15 mouse cellular contexts compared by ENCODE assay signal in genomic region chr11:45830743-45831310, GRCm38 (mm10). TPM values are rescaled to one million over a fixed set of nuclear protein-coding genes. Genes with fewer than 3 reads are reported as not detected.
DNase-seq lines count a peak whose midpoint lies in the region; ATAC-seq and TF ChIP-seq lines count a peak whose summit lies in the region.
"Had no signal": no experiment of that assay in that cellular context is flagged by ENCODE, and none has a peak within 500 bp of the region (broad histone marks: within the 10 kb centered on the region; RNA-seq: fewer than 3 reads in every experiment).

No protein-coding gene starts in this region.

- TF ChIP-seq CTCF in intestine, postnatal 0 days (IDR thresholded peaks at IDR 0.05; ENCODE audit: low read depth) = no peak
- TF ChIP-seq CTCF in brain, embryonic 14.5 days (IDR thresholded peaks at IDR 0.05; ENCODE audit: borderline replicate concordance, extremely low read depth, insufficient read depth, insufficient read length) = no peak

- H3K4me2 ChIP-seq in intestine, embryonic 14.5 days (ENCODE audit: low read length) = no peak overlapping the region
- no peak overlapping the region for H3K4me2 ChIP-seq in intestine, postnatal 0 days (replicated peaks; ENCODE audit: low read depth)
- H3K4me2 ChIP-seq in embryonic facial prominence, embryonic 15.5 days (replicated peaks) = no peak overlapping the region
- H3K4me2 ChIP-seq in limb, embryonic 14.5 days (replicated peaks; ENCODE audit: low read depth, low read length, severe bottlenecking) = 0 out of 2 replicates have a peak overlapping the region, but pooled peaks have one; percentile 11
- H3K4me2 ChIP-seq: forebrain, embryonic 12.5 days; liver, embryonic 15.5 days; midbrain, embryonic 15.5 days; neural tube, embryonic 15.5 days had no signal

- H3K4me3 ChIP-seq in intestine, embryonic 14.5 days (ENCODE audit: low read depth, low read length) = no peak overlapping the region
- H3K4me3 ChIP-seq in intestine, postnatal 0 days (ENCODE audit: low read depth, low read length) = no peak overlapping the region
- no peak overlapping the region for H3K4me3 ChIP-seq in embryonic facial prominence, embryonic 15.5 days (replicated peaks)
- no peak overlapping the region for H3K4me3 ChIP-seq in limb, embryonic 14.5 days (replicated peaks; ENCODE audit: low read length)
- H3K4me3 ChIP-seq: forebrain, embryonic 12.5 days; layer of hippocampus, adult 2 months; liver, embryonic 15.5 days; midbrain, embryonic 15.5 days; neural tube, embryonic 15.5 days had no signal

- 47% methylated on average over 9 of the region's 9 CpGs for WGBS in intestine, embryonic 14.5 days
- 60% methylated on average over 9 of the region's 9 CpGs for WGBS in intestine, postnatal 0 days
- 33% methylated on average over 9 of the region's 9 CpGs for WGBS in embryonic facial prominence, embryonic 15.5 days
- 39% methylated on average over 9 of the region's 9 CpGs for WGBS in limb, embryonic 14.5 days

- H3K4me1 ChIP-seq in intestine, embryonic 14.5 days (replicated peaks; ENCODE audit: control insufficient read depth, insufficient read depth, low read length) = peaks cover 5% of the 10 kb centered on the region; the same call in 1 of the 2 replicates
- H3K4me1 ChIP-seq in intestine, postnatal 0 days (replicated peaks; ENCODE audit: control insufficient read depth, insufficient read depth, low read length) = 0 out of 2 replicates have a peak, but pooled peaks cover 5% of the 10 kb centered on the region
- peaks cover 18% of the 10 kb centered on the region for H3K4me1 ChIP-seq in embryonic facial prominence, embryonic 15.5 days
- peaks cover 19% of the 10 kb centered on the region for H3K4me1 ChIP-seq in limb, embryonic 14.5 days (ENCODE audit: control insufficient read depth, insufficient read depth, low read length)
- H3K4me1 ChIP-seq: midbrain, embryonic 15.5 days; neural tube, embryonic 15.5 days had no signal

- peak overlapping the region; percentile 65; the same call in 1 of the 2 replicates for H3K27ac ChIP-seq in intestine, embryonic 14.5 days (ENCODE audit: low read depth)
- no peak overlapping the region for H3K27ac ChIP-seq in intestine, postnatal 0 days (ENCODE audit: low read depth, low read length)
- H3K27ac ChIP-seq in embryonic facial prominence, embryonic 15.5 days (replicated peaks) = peak overlapping the region; percentile 83
- H3K27ac ChIP-seq in limb, embryonic 14.5 days (replicated peaks; ENCODE audit: low read depth, low read length) = peak overlapping the region; percentile 9
- H3K27ac ChIP-seq: forebrain, embryonic 12.5 days; layer of hippocampus, adult 2 months; liver, embryonic 15.5 days; midbrain, embryonic 15.5 days; neural tube, embryonic 15.5 days had no signal

- H3K27me3 ChIP-seq in intestine, embryonic 14.5 days (replicated peaks; ENCODE audit: control insufficient read depth, insufficient read depth, low read length) = no peaks in the 10 kb centered on the region
- H3K27me3 ChIP-seq in intestine, postnatal 0 days (replicated peaks; ENCODE audit: control insufficient read depth, insufficient read depth, low read length) = no peaks in the 10 kb centered on the region
- H3K27me3 ChIP-seq in embryonic facial prominence, embryonic 15.5 days = no peaks in the 10 kb centered on the region
- H3K27me3 ChIP-seq in limb, embryonic 14.5 days (ENCODE audit: control insufficient read depth, insufficient read depth, low read length) = no peaks in the 10 kb centered on the region
- H3K27me3 ChIP-seq: forebrain, embryonic 12.5 days; liver, embryonic 15.5 days; midbrain, embryonic 15.5 days; neural tube, embryonic 15.5 days had no signal

- no peak for TF ChIP-seq POLR2A in brain, embryonic 14.5 days (IDR thresholded peaks at IDR 0.05; ENCODE audit: borderline replicate concordance, extremely low read depth, insufficient read depth, insufficient read length, poor library complexity, severe bottlenecking)
- no peak for TF ChIP-seq POLR2A in limb, embryonic 14.5 days (IDR thresholded peaks at IDR 0.05; ENCODE audit: borderline replicate concordance, extremely low read depth, insufficient read depth, insufficient read length)

- no peak for DNase-seq in intestine, embryonic 14.5 days (ENCODE audit: low spot score)
- peak; percentile 60 for DNase-seq in brain, embryonic 14.5 days (ENCODE audit: low read depth)
- DNase-seq in limb, embryonic 14.5 days (ENCODE audit: low spot score) = peak; percentile 66
- no peak for DNase-seq in cerebellum, adult 11-12 months
- no peak for DNase-seq in urinary bladder, postnatal 4 days (ENCODE audit: low spot score in 2 of 2)
- DNase-seq: cerebellum, adult 11 months; right cerebral cortex, postnatal 25 days had no signal

- ATAC-seq in intestine, embryonic 14.5 days (replicated peaks; ENCODE audit: low FRiP score, low TSS enrichment, low read depth) = no peak; the same call in 1 of the 2 replicates
- no peak for ATAC-seq in intestine, postnatal 0 days
- ATAC-seq in embryonic facial prominence, embryonic 15.5 days (ENCODE audit: insufficient number of reproducible peaks, low FRiP score, low TSS enrichment, low read depth) = peak; percentile 88
- ATAC-seq in limb, embryonic 14.5 days (ENCODE audit: low FRiP score, low read depth) = peak; percentile 47
- ATAC-seq: inflammation-experienced regulatory T-cells, adult 6 months; midbrain, embryonic 15.5 days had no signal

- no peaks in the 10 kb centered on the region for H3K36me3 ChIP-seq in intestine, embryonic 14.5 days (ENCODE audit: control insufficient read depth, insufficient read depth, low read length)
- H3K36me3 ChIP-seq in intestine, postnatal 0 days (ENCODE audit: control insufficient read depth, insufficient read depth) = no peaks in the 10 kb centered on the region
- H3K36me3 ChIP-seq in embryonic facial prominence, embryonic 15.5 days = no peaks in the 10 kb centered on the region
- H3K36me3 ChIP-seq in limb, embryonic 14.5 days (ENCODE audit: control insufficient read depth, insufficient read depth, low read length) = no peaks in the 10 kb centered on the region
- H3K36me3 ChIP-seq: forebrain, embryonic 12.5 days; liver, embryonic 15.5 days; midbrain, embryonic 15.5 days; neural tube, embryonic 15.5 days had no signal

- no peaks in the 10 kb centered on the region for H3K9me3 ChIP-seq in intestine, embryonic 14.5 days (ENCODE audit: control insufficient read depth, low read length)
- H3K9me3 ChIP-seq in intestine, postnatal 0 days (ENCODE audit: control insufficient read depth) = no peaks in the 10 kb centered on the region
- no peaks in the 10 kb centered on the region for H3K9me3 ChIP-seq in embryonic facial prominence, embryonic 15.5 days (replicated peaks)
- no peaks in the 10 kb centered on the region for H3K9me3 ChIP-seq in limb, embryonic 14.5 days (ENCODE audit: control insufficient read depth, low read length)
- H3K9me3 ChIP-seq: forebrain, embryonic 12.5 days; liver, embryonic 15.5 days; midbrain, embryonic 15.5 days; neural tube, embryonic 15.5 days had no signal

- H3K9ac ChIP-seq in intestine, embryonic 14.5 days (ENCODE audit: low read length) = no peak overlapping the region
- H3K9ac ChIP-seq in intestine, postnatal 0 days (ENCODE audit: low read depth, low read length) = no peak overlapping the region
- no peak overlapping the region for H3K9ac ChIP-seq in embryonic facial prominence, embryonic 15.5 days
- H3K9ac ChIP-seq in limb, embryonic 14.5 days (ENCODE audit: low read depth, low read length, severe bottlenecking) = no peak overlapping the region
- H3K9ac ChIP-seq: forebrain, embryonic 12.5 days; liver, embryonic 15.5 days; midbrain, embryonic 15.5 days; neural tube, embryonic 15.5 days had no signal

RNA-seq across cellular contexts. Expression of gene Clint1, which starts 21.0 kb away (rescaled TPM):
- 82.1 and 83.1 TPM in 2 replicates for polyA plus RNA-seq in intestine, embryonic 14.5 days (2014; fragmentation: Nextera tagmentation; extraction: Ambion mirVana)
- polyA plus RNA-seq in intestine, postnatal 0 days (2015; fragmentation: Nextera tagmentation; extraction: Ambion mirVana) = 171 and 185 TPM in 2 replicates
- 53.5 and 59.4 TPM in 2 replicates for polyA plus RNA-seq in brain, embryonic 14.5 days (2012; rRNA removed)
- 82.3 and 87.6 TPM in 2 replicates for polyA plus RNA-seq in embryonic facial prominence, embryonic 15.5 days (2015; fragmentation: Nextera tagmentation; extraction: Ambion mirVana)
- 99.8 and 102 TPM in 2 replicates for polyA plus RNA-seq in limb, embryonic 14.5 days (2012; rRNA removed)
- polyA plus RNA-seq in limb, embryonic 14.5 days (2014; fragmentation: Nextera tagmentation; extraction: Ambion mirVana) = 77.3 and 81.3 TPM in 2 replicates

Comparison
In these comparisons a context has a peak if more than half of its experiments do, and no peak if none do; other contexts are left out.
1. ATAC-seq: peak in embryonic facial prominence, embryonic 15.5 days (single experiment) and limb, embryonic 14.5 days (single experiment); none in intestine, embryonic 14.5 days (single experiment) and intestine, postnatal 0 days (single experiment).
2. DNase-seq: peak in brain, embryonic 14.5 days (single experiment) and limb, embryonic 14.5 days (single experiment); none in intestine, embryonic 14.5 days (single experiment), cerebellum, adult 11-12 months (single experiment) and urinary bladder, postnatal 4 days (0 of 2).